Mouse (Mus musculus) hindbrain, postnatal 0 days (tissue): ENCODE measurements around the gene Hdac6. TPM values are rescaled to one million over a fixed set of nuclear protein-coding genes. Genes with fewer than 3 reads are reported as not detected.
"Not testable (repeated sequence)": the region's sequence is repeated elsewhere in the genome, so short reads cannot be mapped to it uniquely, and the experiment has no call there.

Source experiments
- ATAC-seq: fragments of 200-750 bp; cut with Nextera tagmentation; 2 replicates; pipeline ENCODE4 v1.8.0; 2017; ENCODE audit warnings: mild to moderate bottlenecking, moderate TSS enrichment, moderate library complexity
- DNase-seq: peaks from one replicate; pipeline ENCODE4 v3.0.0-alpha.2; 2015; ENCODE audit warnings: low spot score
- H3K27ac ChIP-seq: fragments of 300-500 bp; sonication (generic); 2 replicates; pipeline ENCODE4 v1.5.1; 2014; ENCODE audit warnings: mild to moderate bottlenecking
- H3K27me3 ChIP-seq: fragments of 300-500 bp; sonication (generic); 2 replicates; pipeline ENCODE4 v1.6.1; 2014; ENCODE audit warnings: low read length, mixed read lengths; ENCODE audit not compliant: insufficient read depth
- H3K36me3 ChIP-seq: fragments of 300-500 bp; sonication (generic); 2 replicates; pipeline ENCODE4 v1.6.1; 2014; ENCODE audit warnings: low read length, mixed read lengths; ENCODE audit not compliant: insufficient read depth
- H3K4me1 ChIP-seq: fragments of 300-500 bp; sonication (generic); 2 replicates; pipeline ENCODE4 v1.6.1; 2014; ENCODE audit warnings: antibody characterized with exemption, low read length, mixed read lengths; ENCODE audit not compliant: insufficient read depth
- H3K4me2 ChIP-seq: fragments of 300-500 bp; sonication (generic); 2 replicates; pipeline ENCODE4 v1.6.1; 2014; ENCODE audit warnings: low read depth, mild to moderate bottlenecking, low read length, moderate library complexity, mixed read lengths
- H3K4me3 ChIP-seq: fragments of 300-500 bp; sonication (generic); 2 replicates; pipeline ENCODE4 v1.5.1; 2014; ENCODE audit warnings: low read length
- H3K9ac ChIP-seq: fragments of 300-500 bp; sonication (generic); replicated peaks from 2 replicates; pipeline ENCODE4 v1.6.1; 2014; ENCODE audit warnings: mild to moderate bottlenecking, low read length, moderate library complexity, mixed read lengths
- H3K9me3 ChIP-seq: fragments of 300-500 bp; sonication (generic); 2 replicates; pipeline ENCODE4 v1.6.1; 2016; ENCODE audit warnings: low read length, mixed read lengths
- CTCF ChIP-seq: IDR thresholded peaks from 2 replicates; pipeline ENCODE4 v1.5.1; 2016; ENCODE audit warnings: antibody characterized with exemption, control low read depth, low read depth
- WGBS: fragments of 180-500 bp; shearing (Covaris S2); extraction: QIAGEN DNeasy Blood & Tissue Kit; methylation state at CpG from one replicate; pipeline ENCODE4 v1.1.7; 2014; 5-methylcytosine and 5-hydroxymethylcytosine counted together
- polyA plus RNA-seq: library from polyadenylated mRNA; unstranded; fragments of >200 nt; fragmentation: Nextera tagmentation; extraction: Ambion mirVana; gene quantifications from 2 replicates; pipeline ENCODE4 v1.2.1, GENCODE M21; 2015
- total RNA-seq: library from RNA; depleted of rRNA; stranded (reverse); fragments of >200 nt; gene quantifications from 2 replicates; pipeline ENCODE4 v1.2.3, GENCODE M21; 2014

The Hdac6 gene
- total and polyA plus RNA-seq, 2 experiments from 2014 or later: 57.4 to 105 TPM

- peak overlapping the region; percentile 15 for H3K27ac ChIP-seq
- peak; percentile 27 for DNase-seq
- TF ChIP-seq CTCF: no peak
These were observed 25.7 kb downstream of the Hdac6 start for GRCm38 (mm10) chrX:7922032-7922431.

DNA sequence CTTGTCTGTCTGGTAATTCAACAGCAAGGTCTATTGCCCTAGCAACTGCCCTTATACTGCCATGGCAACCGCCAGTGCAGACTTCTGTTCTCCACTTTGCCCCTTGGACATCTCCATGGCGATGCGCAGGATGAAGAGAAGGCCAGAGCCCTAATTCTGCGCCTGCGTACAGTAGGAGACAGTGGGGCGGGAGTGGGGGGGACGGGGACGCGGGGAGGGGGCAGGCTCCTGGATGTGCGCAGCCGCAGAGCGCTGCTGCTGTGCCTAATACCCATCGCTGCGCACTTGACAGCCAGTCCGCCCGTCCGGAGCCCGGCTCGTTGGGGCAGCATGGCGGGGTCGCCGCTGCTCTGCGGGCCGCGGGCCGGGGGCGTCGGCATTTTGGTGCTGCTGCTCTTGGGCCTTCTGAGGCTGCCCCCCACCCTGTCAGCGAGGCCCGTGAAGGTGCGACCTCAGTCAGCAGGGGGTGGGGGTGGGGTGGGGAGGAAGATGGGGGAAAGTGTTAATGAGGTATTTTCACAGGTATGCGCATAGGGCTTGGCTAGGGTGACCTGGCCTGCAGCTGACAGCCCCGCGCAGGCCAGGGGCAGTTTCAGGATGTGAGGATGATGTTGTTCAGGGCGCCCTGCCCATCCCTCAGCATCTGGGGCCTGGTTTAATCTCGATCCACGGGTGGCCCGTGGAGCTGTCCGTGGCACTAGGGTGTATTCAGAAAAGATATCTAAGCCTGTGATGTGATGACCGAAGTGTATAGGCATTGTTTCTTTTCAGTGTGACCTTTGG is 27.9 kb downstream of the Hdac6 start, which contains the start of gene Pcsk1n:
Pcsk1n (plus strand) TSS at position 222 of the 783 bp plus-strand sequence.
- Histone ChIP-seq H3K4me2 (peak within 1 kb of the TSS; percentile 56), H3K27me3 (no peaks in the 10 kb centered on the region), H3K9me3 (no peaks in the 10 kb centered on the region), H3K9ac (peak within 1 kb of the TSS; percentile 61), H3K4me3 (peak within 1 kb of the TSS; percentile 44), H3K4me1 (no peaks in the 10 kb centered on the region), H3K27ac (peak within 1 kb of the TSS; percentile 84), H3K36me3 (no peaks in the 10 kb centered on the region)
- DNase-seq (peak; percentile 87), ATAC-seq (peak; percentile 92)
- no peak for TF ChIP-seq CTCF
- WGBS: 20% methylated on average over 39 of the region's 40 CpGs

More at GRCm38 (mm10) chrX:7922032-7922431, 25.7 kb downstream of the Hdac6 start:
- Histone ChIP-seq H3K9ac (peak overlapping the region; percentile 45), H3K9me3 (no peaks in the 10 kb centered on the region), H3K4me1 (no peaks in the 10 kb centered on the region), H3K4me3 (peak overlapping the region; percentile 44), H3K36me3 (no peaks in the 10 kb centered on the region), H3K4me2 (peak overlapping the region; percentile 56), H3K27me3 (no peaks in the 10 kb centered on the region)
- 20% methylated on average over 47 of the region's 48 CpGs for WGBS
- ATAC-seq: no peak; the same call in 1 of the 2 replicates

- not testable (repeated sequence) for H3K4me1 ChIP-seq, H3K9me3 ChIP-seq, H3K9ac ChIP-seq, H3K36me3 ChIP-seq, H3K4me2 ChIP-seq, H3K27ac ChIP-seq, H3K4me3 ChIP-seq, ATAC-seq, DNase-seq, H3K27me3 ChIP-seq
- 0 out of 2 replicates have a peak, but pooled peaks have one; percentile 4 for TF ChIP-seq CTCF
- WGBS: 77% methylated on average over 6 of the region's 6 CpGs
These were observed 29.7 kb downstream of the Hdac6 start for GRCm38 (mm10) chrX:7917960-7918359.

DNA sequence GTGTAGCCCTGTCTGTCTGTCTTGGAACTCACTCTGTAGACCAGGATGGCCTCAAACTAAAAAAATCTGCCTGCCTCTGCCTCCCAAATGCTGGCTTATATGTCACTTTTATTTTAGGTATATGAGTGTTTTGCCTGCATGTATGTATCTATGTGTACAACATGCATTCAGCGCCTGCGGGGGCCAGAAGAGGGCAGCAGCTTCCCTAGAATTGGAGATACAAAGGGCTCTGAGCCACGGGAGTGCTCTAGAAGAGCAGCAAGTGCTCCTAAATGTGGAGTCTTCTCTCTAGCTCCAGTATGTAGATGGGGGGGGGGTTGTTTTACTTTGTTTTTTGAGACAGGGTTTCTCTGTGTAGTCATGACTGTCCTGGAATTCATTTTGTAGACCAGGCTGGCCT is 32.0 kb downstream of the Hdac6 start:
- peak; percentile 20 for DNase-seq
- not testable (repeated sequence) for H3K36me3 ChIP-seq, H3K4me1 ChIP-seq, H3K4me3 ChIP-seq, H3K4me2 ChIP-seq, H3K9ac ChIP-seq, ATAC-seq, H3K27ac ChIP-seq, H3K27me3 ChIP-seq, H3K9me3 ChIP-seq
- 26% methylated on average over 3 of the region's 3 CpGs for WGBS
- TF ChIP-seq CTCF: peak; percentile 38; the same call in 1 of the 2 replicates

DNA sequence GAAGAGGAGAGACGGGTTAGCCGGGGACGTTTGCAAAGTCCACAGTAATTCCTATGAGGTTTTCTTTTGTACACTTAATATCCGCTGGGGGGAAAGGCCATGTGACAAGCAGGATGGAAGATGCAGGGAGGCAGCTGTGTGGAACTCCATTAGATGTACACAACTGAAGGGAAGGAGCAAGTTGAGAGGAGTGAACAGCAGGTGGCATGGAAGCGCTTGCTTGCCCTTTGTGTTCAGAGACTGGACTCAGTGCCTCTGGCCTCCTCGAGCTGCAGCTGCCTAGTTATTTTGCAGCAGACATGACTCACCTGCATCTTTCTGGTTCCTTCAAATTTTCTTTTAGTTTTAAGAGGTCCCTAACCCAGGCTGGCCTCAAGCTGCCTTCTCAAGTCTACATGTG is 37.2 kb downstream of the Hdac6 start:
- DNase-seq: peak; percentile 32
- no peak for ATAC-seq

GRCm38 (mm10) chrX:7909242-7909641 is 38.4 kb downstream of the Hdac6 start, which contains the start of gene Gm10490:
TSS of gene Gm10490 (plus strand) at chrX:7909542.
- DNase-seq, ATAC-seq, H3K36me3 ChIP-seq, H3K4me1 ChIP-seq, H3K9ac ChIP-seq, H3K4me2 ChIP-seq, H3K27me3 ChIP-seq, H3K9me3 ChIP-seq, H3K27ac ChIP-seq, H3K4me3 ChIP-seq: not testable (repeated sequence)
- WGBS: 90% methylated on average over 4 of the region's 4 CpGs

More for the DNA sequence above, 37.2 kb downstream of the Hdac6 start:
- Histone ChIP-seq H3K4me2 (no peak overlapping the region), H3K27me3 (no peaks in the 10 kb centered on the region), H3K4me1 (no peaks in the 10 kb centered on the region), H3K4me3 (no peak overlapping the region), H3K36me3 (no peaks in the 10 kb centered on the region), H3K27ac (no peak overlapping the region), H3K9me3 (no peaks in the 10 kb centered on the region), H3K9ac (no peak overlapping the region)
- 54% methylated on average over 6 of the region's 6 CpGs for WGBS
- TF ChIP-seq CTCF: no peak

DNA sequence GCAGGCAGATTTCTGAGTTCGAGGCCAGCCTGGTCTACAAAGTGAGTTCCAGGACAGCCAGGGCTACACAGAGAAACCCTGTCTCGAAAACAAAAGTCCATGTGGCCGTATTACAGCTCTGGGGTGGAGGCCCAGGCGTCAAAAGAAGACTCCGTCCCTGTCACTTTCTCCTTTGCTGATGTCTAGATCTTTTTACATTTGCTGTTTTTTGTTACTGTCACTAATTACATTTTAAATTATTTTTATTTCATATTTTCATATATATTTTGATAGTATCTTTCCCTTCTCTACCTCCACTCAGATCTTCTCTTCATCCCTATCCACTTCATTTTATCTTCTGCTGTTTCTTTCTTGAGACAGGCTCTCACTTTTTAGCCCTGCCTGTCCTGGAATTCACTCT is 40.0 kb downstream of the Hdac6 start, which contains the start of gene Gm10491:
Gm10491 (minus strand) TSS at position 101 of the 400 bp plus-strand sequence.
- no peak within 1 kb of the TSS for H3K27ac ChIP-seq
- no peaks in the 10 kb centered on the region for H3K4me1 ChIP-seq
- 85% methylated on average over 5 of the region's 5 CpGs for WGBS
- ATAC-seq (no peak), DNase-seq (no peak)
- no peak within 1 kb of the TSS for H3K4me3 ChIP-seq
- H3K36me3 ChIP-seq: no peaks in the 10 kb centered on the region
- no peaks in the 10 kb centered on the region for H3K9me3 ChIP-seq
- no peaks in the 10 kb centered on the region for H3K27me3 ChIP-seq
- no peak for TF ChIP-seq CTCF
- H3K9ac ChIP-seq: no peak within 1 kb of the TSS
- H3K4me2 ChIP-seq: no peak within 1 kb of the TSS
